Mouse (Mus musculus) megakaryocyte, embryonic 14.5 days (primary cell): ENCODE data around the gene Gm45844. TPM values are rescaled to one million over a fixed set of nuclear protein-coding genes. Genes with fewer than 3 reads are reported as not detected.
"Not testable (repeated sequence)": the region's sequence is repeated elsewhere in the genome, so short reads cannot be mapped to it uniquely, and the experiment has no call there.

ENCODE experiments used
- H3K27me3 ChIP-seq: replicated peaks from 2 replicates; pipeline ENCODE3; 2012; ENCODE audit warnings: inconsistent platforms
- H3K36me3 ChIP-seq: replicated peaks from 2 replicates; pipeline ENCODE3; 2012; ENCODE audit warnings: low read length, inconsistent platforms, mixed read lengths
- H3K4me1 ChIP-seq: 2 replicates; pipeline ENCODE4 v1.6.1; 2012; ENCODE audit warnings: inconsistent platforms
- H3K4me3 ChIP-seq: replicated peaks from 2 replicates; pipeline ENCODE3; 2012; ENCODE audit warnings: moderate library complexity, mild to moderate bottlenecking, inconsistent platforms
- H3K9me3 ChIP-seq: 2 replicates; pipeline ENCODE4 v1.6.1; 2012; ENCODE audit warnings: inconsistent platforms
- FLI1 ChIP-seq: IDR thresholded peaks from 2 replicates; pipeline ENCODE4 v1.6.1; 2012; ENCODE audit warnings: low read length, inconsistent platforms, mixed read lengths
- GATA1 ChIP-seq: IDR thresholded peaks from 3 replicates; pipeline ENCODE4 v1.6.1; 2012; ENCODE audit warnings: mixed read lengths, low read length, inconsistent platforms, borderline replicate concordance
- polyA plus RNA-seq: library from polyadenylated mRNA; stranded (reverse); fragments of >175 nt; gene quantifications from 2 replicates; pipeline ENCODE4 v1.2.3, GENCODE M21; 2012; ENCODE audit warnings: low replicate concordance; ENCODE audit not compliant: insufficient read depth

Gm45844 gene
- polyA plus RNA-seq, result 0.07 TPM in 1 of 2 replicates, not detected in the other

DNA sequence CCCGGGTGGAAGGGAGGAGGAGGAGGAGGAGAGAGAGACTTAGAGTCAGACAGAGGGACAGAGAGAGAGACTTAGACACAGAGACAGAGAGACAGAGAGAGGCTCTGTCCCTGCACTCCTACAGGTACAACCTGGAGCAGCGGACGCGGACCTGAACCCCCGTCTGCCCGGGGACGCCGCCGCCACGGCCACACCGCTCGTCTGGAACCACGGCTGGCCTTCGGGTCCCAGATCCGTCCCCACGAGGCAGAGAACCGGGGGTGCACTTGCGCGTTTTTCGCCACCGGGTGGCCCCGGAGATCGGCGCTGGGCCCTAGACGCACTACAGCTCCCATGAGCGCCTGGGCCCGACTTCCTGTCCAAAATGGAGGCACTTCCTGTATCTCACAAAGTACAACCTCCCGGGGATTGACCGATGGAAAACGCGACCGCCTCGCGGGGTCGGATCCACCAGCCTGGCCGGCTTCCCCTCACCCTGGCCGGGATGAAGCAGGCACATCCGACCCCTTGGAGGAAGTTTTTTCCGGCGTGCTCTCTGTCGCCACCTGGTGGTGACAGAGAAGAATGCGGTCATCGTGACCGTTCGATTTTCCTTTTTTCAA, at the start of gene Gm45844:
Gm45844 (minus strand) TSS at position 324 of the 602 bp plus-strand sequence.
- not testable (repeated sequence) for H3K9me3 ChIP-seq, H3K36me3 ChIP-seq, H3K27me3 ChIP-seq
- Histone ChIP-seq H3K4me1 (peaks cover 18% of the 10 kb centered on the region), H3K4me3 (peak within 1 kb of the TSS; percentile 88)

DNA sequence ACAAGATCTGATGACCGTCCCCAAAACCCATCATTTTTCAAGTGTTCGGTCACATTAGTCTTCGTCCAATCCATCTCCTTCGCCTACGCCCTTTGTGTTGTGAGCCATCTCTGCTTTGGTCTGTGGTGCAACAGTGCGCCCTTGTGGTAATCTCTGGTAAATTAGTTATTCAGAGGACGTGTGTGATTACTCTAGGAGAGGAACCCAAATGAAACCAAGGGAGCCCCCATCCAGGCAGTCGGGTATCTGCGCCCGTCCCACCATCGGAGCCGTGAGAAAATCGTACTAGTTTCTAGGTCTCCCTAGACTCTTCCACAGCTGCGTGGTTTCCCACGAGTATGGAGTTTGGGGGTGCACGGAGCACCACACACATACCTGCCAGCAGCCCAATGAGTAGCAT, 17.5 kb upstream of the Gm45844 start:
- Histone ChIP-seq H3K4me3 (no peak overlapping the region), H3K9me3 (no peaks in the 10 kb centered on the region), H3K36me3 (peaks cover 52% of the 10 kb centered on the region), H3K27me3 (peaks cover 3% of the 10 kb centered on the region), H3K4me1 (peaks cover 23% of the 10 kb centered on the region)
- no peak for TF ChIP-seq FLI1
- no peak for TF ChIP-seq GATA1

DNA sequence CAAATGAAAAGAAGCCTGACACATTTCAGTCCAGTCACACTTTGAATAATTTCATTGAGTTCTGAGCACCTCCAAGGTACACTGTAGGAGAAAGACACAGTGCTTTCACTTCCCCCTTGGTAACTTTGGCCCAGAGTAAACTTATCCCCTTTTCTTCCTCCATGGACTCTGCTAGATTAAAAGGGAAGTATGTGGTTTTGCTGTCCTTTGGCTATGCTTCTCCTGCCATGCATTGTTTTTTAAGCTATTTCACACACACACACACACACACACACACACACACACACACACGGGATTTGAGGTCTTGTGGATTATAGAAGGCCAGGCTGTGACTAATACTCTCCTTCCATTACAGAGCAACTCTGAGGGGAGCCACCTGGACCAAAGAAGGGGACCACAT, 3.3 kb upstream of the Gm45844 start:
- TF ChIP-seq FLI1 (no peak), GATA1 (no peak)
- Histone ChIP-seq H3K36me3 (peaks cover 32% of the 10 kb centered on the region), H3K4me3 (no peak overlapping the region), H3K9me3 (peaks cover 7% of the 10 kb centered on the region), H3K27me3 (no peaks in the 10 kb centered on the region), H3K4me1 (peaks cover 28% of the 10 kb centered on the region)

DNA sequence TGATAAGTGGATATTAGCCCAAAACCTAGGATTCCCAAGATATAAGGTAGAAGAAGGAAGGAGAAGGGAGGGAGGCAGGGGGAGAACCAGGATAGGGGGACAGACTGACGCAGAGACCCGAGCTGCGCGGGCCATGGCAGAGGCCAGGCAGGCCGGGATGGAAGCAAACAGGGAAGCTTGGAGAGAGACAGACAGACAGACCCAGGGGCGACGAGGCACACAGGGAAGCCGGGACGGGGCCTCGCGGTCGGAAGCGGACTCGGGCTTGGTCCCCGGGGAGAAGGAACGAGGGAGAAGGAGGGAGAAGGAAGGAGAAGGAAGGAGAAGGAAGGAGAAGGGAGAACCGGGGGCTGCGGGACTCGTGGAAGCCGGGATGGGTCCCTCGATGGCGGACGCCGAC, 533 bp downstream of the Gm45844 start:
- H3K9me3 ChIP-seq, H3K27me3 ChIP-seq, H3K36me3 ChIP-seq: not testable (repeated sequence)
- peak overlapping the region; percentile 70 for H3K4me3 ChIP-seq
- peaks cover 18% of the 10 kb centered on the region for H3K4me1 ChIP-seq

GRCm38 (mm10) chr7:7247228-7247627, 30.9 kb downstream of the Gm45844 start, which contains the start of gene Vmn2r29:
Gene Vmn2r29 (minus strand): TSS chr7:7247328.
- H3K4me1 ChIP-seq, H3K4me3 ChIP-seq, H3K9me3 ChIP-seq, H3K27me3 ChIP-seq, H3K36me3 ChIP-seq: not testable (repeated sequence)

DNA sequence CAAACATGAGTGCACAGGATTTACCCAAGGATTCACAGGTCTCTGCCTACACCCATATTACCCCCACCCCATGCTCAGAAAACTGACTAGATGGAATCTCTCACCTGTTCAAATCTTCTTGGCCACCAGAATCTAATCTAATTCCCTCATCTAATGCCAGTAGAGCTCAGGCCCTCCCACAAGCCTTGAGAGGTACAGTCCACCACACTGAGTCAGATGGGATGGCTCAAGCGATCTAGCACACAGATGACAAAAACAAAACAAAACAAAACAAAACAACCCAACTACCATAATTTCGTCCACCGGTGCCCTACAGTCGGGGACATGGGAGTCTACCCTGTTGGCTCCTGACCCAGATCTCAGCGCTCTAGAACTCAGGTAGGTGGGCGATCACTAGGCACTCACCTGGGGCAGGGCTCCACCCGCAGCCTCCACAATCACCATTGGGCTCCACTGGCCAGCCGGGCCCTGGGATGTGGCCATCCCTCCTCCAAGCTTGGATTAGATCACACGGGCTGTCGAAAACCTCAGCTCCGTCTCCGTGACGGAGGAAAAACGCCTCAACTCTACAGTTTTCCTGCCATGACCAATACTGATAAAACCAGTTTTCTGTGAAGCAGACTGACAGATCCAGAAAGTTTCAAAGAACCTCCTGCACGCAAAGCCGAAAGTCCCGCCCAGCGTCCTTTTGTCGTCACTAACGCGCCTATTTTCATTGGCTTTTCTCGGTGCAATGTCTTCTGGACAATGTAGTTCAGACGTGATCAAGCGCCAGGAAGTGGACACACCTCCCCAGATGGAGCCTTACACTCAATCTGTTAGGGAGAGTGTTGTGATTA, 68.6 kb downstream of the Gm45844 start, which contains the start of gene Zfp772:
Zfp772 (minus strand) TSS at position 686 of the 839 bp plus-strand sequence.
- H3K4me3 ChIP-seq, result peak within 1 kb of the TSS; percentile 82
- not testable (repeated sequence) for H3K4me1 ChIP-seq, H3K27me3 ChIP-seq, H3K9me3 ChIP-seq
- peaks cover 10% of the 10 kb centered on the region for H3K36me3 ChIP-seq

DNA sequence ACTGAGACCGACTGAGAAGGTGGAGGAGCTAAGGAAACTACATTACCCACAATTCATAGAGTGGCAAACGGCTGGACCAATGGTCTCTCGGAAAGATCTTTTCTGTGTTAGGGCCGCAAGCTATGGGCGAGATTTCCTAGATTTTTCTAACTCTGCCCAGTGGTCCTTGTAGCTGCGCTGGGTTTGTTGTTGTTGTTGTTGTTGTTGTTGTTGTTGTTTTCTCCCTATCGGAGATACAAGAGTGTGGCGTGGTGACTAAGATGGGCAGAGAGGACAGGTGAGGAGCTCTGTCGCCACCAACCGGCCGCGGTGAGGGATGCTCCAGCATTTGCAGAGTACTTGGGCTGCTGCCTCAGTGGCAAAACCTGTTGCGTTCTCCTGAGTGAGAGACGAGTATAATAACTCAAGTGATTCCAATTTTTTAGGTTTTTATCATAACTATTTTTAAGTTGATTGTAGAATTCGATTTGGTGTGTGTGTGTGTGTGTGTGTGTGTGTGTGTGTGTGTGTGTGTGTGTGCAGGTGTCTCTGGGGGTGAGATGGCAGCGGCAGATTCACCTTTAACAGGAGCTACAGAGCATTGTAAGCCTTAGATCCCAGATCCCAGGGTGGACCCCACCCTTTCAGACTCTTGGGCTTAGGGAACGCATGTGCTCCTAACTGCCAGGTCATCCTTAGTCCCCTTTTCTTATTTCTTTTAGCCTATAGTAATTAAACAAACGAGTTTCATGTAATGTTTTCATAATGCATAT, 89.7 kb downstream of the Gm45844 start:
- Histone ChIP-seq H3K36me3 (no peaks in the 10 kb centered on the region), H3K4me3 (peak overlapping the region; percentile 90), H3K4me1 (peaks cover 7% of the 10 kb centered on the region), H3K27me3 (no peaks in the 10 kb centered on the region), H3K9me3 (no peaks in the 10 kb centered on the region)
- TF ChIP-seq FLI1 (no peak), GATA1 (no peak)

- Histone ChIP-seq H3K4me1 (peaks cover 7% of the 10 kb centered on the region), H3K4me3 (peak overlapping the region; percentile 90), H3K9me3 (no peaks in the 10 kb centered on the region), H3K27me3 (no peaks in the 10 kb centered on the region), H3K36me3 (peaks cover 7% of the 10 kb centered on the region)
- TF ChIP-seq FLI1 (no peak), GATA1 (no peak)
Observed at GRCm38 (mm10) chr7:7187417-7188190, 90.5 kb downstream of the Gm45844 start.

DNA sequence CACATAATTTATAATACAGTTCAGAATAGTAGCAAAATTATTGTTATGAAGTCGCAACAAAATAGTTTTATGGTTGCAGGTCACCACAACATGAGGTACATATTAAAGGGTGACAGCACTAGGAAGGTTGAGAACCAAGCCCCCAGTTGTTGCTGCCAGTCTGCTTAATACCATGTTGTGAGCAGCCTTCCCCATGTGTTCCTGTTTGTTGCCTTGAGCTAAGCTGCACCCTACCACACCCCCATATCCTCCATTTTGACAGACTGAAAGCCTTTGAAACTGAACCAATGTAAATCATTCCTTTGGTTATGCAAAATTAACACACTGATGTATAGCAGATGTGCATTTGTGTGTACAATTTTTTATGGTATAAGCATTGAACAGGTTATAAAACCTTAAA, 92.2 kb downstream of the Gm45844 start:
- H3K9me3 ChIP-seq, result no peaks in the 10 kb centered on the region
- no peaks in the 10 kb centered on the region for H3K27me3 ChIP-seq
- no peak overlapping the region for H3K4me3 ChIP-seq
- H3K4me1 ChIP-seq, result peaks cover 7% of the 10 kb centered on the region
- TF ChIP-seq GATA1 (no peak), FLI1 (no peak)
- peaks cover 24% of the 10 kb centered on the region for H3K36me3 ChIP-seq
